Mouse (Mus musculus): ENCODE measurements around the gene Setd1b.

DNA sequence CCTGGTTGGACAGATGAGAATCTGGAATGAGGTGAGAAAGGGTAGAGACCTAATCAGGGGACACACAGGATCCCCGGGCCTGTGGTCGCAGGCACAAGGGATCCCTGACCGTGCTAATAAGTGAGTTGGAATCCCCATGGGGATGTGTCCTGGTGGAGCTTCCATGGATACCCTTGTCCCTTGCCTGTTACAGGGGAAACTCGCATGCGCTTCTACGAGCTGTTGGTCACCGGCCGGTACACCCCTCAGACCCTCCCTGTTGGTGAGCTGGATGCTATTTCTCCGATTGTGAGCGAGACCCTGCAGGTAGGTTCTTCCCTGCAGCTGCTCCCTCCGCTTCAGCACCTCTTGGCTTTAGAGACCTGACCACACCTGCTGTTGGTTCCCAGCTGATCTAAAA, 4.4 kb downstream of the Setd1b start:
- TF ChIP-seq GATA1 (IDR thresholded peaks at IDR 0.05; ENCODE audit: borderline replicate concordance, low read length) (no peak), FLI1 (IDR thresholded peaks at IDR 0.05; ENCODE audit: low read length) (no peak)

All from megakaryocyte, embryonic 14.5 days (primary cell).